Mouse (Mus musculus) stomach, postnatal 0 days (tissue): ENCODE results near the gene Pcsk5.

ENCODE experiments used
- CTCF ChIP-seq: IDR thresholded peaks from 2 replicates; pipeline ENCODE4 v1.5.1; 2016; ENCODE audit warnings: antibody characterized with exemption, low read depth, mild to moderate bottlenecking, moderate library complexity
- EP300 ChIP-seq: optimal IDR thresholded peaks from 2 replicates; pipeline ENCODE3; 2016; ENCODE audit warnings: antibody characterized with exemption

- TF ChIP-seq CTCF (no peak), EP300 (no peak)
Observed at GRCm38 (mm10) chr19:17528746-17529532, 308.5 kb downstream of the Pcsk5 start.
